Mouse (Mus musculus) regulatory T cell (primary cell): ENCODE data around the gene Kcng1.

ENCODE experiments used
- in situ Hi-C: fragments of 300-600 bp; cut with MboI, MseI; formaldehyde crosslinking; loops from one replicate; pipeline ENCODE4 v1.15.1; 2025; ENCODE audit warnings: high pct_unique_total_duplicates

Kcng1 gene

DNA sequence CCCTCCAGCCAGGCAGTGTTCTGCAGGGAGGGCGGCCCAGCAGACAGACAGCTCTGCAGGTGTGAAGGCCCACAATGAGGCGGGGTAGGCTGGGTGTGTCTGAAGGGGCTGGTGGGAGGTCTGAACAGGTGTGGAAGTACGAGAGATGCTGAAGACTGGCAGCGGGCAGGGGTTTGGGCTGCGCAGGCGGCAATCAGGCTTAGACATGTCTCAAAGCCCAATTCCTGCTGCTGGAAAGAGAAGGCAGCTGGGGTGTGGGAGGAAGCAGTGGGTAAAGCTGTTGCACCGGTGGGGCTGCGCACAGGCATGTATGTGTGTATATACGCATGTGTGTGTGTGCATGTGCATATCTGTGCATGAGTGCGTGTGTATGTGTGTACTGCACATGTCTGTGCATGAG, 20.6 kb downstream of the Kcng1 start:
- in situ Hi-C loops = no loop called here

- in situ Hi-C loops = no loop called here
These were observed 21.4 kb downstream of the Kcng1 start for GRCm38 (mm10) chr2:168260124-168260523.

- in situ Hi-C loops = loop anchor here (10.0 kb wide), 1 partner anchor 406 kb away; no protein-coding TSS in a partner anchor
These were observed 22.5 kb downstream of the Kcng1 start for GRCm38 (mm10) chr2:168259046-168259445.

DNA sequence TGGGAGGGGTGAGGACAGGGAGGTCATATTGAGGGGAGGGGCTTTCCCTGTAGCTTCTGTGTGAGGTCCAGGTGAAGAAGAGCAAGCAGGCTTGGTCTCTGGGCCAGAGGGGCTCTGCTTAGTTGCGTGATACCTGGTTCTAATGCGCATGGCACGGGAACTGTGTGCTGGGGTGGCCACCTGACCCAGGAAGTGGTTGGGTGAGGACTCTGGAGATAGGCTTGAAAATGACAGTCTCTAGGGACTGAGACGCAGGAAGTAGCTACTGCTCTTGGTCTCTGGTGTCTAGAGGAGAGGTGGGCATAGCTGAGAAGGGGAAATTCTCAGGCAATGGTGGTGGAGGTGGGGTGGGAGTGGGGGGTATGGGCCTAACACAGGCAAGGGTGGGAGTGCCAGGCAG, 24.3 kb downstream of the Kcng1 start:
- in situ Hi-C loops = loop anchor here (10.0 kb wide), 1 partner anchor 408 kb away; no protein-coding TSS in a partner anchor

DNA sequence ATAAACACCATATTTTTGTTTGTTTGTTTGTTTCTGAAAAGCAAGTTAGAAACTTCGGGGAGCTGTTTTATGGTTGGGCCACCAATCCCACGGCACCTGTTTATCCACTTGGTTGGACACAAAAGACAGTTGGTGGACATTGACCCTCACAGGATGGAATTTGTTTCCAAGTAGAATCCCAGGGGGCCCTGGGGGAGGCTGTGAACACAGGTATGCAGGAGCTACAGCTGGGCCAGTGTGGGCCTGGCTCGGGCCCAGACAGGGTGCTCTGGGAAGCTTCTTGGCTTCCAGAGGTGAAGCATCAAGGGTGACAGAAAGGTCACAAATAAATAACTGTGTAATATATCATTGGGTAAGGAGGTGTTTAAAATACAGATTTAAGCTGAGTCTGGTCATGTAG, 25.0 kb downstream of the Kcng1 start:
- in situ Hi-C loops = loop anchor here (10.0 kb wide), 1 partner anchor 408 kb away; no protein-coding TSS in a partner anchor

GRCm38 (mm10) chr2:168253822-168254221, 27.7 kb downstream of the Kcng1 start:
- in situ Hi-C loops = loop anchor here (5.0 to 10.0 kb wide), 3 partner anchors 188 to 411 kb away; no protein-coding TSS in a partner anchor

- in situ Hi-C loops = loop anchor here (5.0 to 10.0 kb wide), 3 partner anchors 190 to 412 kb away; no protein-coding TSS in a partner anchor
These were observed 28.8 kb downstream of the Kcng1 start for GRCm38 (mm10) chr2:168252639-168253292.

DNA sequence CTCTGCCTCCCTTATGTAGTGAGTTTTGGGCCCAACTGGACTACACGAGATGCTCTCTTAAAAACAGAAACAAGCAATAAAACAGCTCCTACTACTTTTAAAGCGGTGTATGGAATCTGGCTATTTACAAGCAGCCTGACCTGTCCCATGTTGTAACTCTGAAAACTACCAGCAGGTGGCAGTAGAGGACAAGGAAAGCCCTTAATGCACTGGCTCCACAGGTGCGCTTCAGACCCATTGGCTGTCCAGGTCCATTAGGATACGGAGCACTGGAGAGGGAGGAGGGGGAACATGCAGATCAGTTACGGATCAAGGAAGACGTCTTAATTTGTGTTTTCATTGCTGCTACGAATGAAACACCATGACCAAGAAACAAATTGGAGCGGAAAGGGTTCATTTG, 31.3 kb downstream of the Kcng1 start:
- in situ Hi-C loops = loop anchor here (5.0 to 10.0 kb wide), 3 partner anchors 192 to 415 kb away; no protein-coding TSS in a partner anchor

DNA sequence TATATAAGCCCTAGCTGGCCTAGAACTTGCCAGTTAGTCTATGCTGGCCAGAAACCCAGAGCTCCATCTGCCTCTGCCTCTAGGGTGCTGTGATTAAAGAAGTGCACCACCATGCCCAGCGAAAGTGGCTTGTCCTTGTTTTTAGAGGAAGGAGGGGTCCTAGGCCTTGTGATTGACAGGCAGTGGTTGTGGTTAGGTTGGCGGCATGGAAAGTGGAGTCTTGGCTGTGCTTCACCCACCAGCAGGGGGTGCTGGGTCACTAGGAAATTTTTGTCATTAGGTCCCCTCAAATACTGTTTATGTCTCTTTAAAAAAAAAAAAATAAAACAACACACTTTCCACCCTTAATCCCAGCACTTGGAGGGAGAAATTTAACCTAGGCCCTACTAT, 32.7 kb downstream of the Kcng1 start:
- in situ Hi-C loops = no loop called here

GRCm38 (mm10) chr2:168248167-168248855, 33.2 kb downstream of the Kcng1 start:
- in situ Hi-C loops = no loop called here

DNA sequence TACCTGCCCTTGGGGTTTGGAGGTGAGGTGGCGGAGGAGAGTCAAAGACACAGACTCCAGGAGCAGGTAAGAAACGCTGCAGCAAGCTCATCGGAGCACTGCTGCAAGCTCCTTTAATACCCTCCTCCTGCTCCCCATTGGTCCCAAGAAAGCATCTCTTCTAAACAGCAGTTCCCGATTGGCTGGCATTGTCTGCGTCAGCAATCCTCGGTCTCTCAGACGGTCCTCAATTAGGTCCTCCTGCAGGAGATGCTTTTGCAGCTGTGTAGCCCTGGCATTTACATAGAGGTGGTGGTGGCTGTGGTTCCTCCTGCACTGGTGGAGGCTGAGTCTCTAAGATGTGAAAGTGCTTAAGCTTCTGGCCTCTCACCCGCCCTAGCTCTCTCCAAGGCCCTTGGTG, 36.0 kb downstream of the Kcng1 start:
- in situ Hi-C loops = no loop called here

- in situ Hi-C loops = no loop called here
These were observed 38.3 kb downstream of the Kcng1 start for GRCm38 (mm10) chr2:168243278-168243677.

DNA sequence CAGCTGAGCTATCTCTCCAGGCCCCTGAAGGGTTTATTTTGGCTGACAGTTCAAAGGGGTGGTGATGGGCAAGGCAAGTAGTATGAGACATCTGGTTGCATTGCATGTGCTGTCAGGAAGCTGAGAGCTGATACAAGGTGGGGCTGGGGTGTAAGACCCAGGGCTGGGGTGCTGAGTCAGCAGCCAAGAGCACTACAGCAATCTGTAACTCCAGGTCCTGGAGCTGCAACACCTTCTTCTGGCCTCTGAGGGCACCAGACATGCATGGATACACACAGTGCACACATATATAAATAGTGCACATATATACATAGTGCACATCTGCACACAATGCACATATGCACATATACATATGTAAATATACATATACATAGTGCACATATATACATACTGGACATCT, 38.7 kb downstream of the Kcng1 start:
- in situ Hi-C loops = no loop called here

DNA sequence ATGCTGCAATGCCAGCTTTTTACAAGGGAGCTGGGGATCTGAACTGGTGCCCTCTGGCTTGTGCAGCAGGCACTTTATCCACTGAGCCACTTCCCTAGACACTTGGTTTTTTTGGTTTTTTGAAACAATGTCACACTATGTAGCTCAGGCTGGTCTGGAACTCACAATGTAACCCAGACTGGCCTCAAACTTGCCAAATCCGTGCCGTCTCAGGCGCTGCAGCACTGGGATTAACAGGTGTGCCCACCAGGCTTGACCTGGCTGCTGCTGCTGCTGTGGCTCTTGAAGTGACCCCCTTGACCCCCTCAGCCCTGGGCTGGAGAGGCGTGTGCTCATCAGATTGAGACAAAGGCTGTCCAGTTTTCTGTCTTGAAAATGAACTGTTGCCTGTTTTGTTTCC, 43.2 kb downstream of the Kcng1 start:
- in situ Hi-C loops = no loop called here

- in situ Hi-C loops = no loop called here
These were observed 48.2 kb downstream of the Kcng1 start for GRCm38 (mm10) chr2:168233286-168233685.

DNA sequence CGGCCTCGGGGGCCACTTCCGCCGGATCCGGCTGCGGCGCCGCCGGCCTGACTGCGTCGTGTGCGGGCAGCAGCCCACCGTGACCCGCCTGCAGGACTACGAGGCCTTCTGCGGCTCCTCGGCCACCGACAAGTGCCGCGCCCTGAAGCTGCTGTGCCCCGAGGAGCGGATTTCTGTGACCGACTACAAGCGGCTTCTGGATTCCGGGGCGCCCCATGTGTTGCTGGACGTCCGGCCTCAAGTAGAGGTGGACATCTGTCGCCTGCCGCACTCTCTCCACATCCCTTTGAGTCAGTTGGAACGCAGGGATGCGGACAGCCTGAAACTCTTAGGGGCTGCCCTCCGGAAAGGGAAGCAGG, 50.1 kb downstream of the Kcng1 start:
- in situ Hi-C loops = no loop called here

DNA sequence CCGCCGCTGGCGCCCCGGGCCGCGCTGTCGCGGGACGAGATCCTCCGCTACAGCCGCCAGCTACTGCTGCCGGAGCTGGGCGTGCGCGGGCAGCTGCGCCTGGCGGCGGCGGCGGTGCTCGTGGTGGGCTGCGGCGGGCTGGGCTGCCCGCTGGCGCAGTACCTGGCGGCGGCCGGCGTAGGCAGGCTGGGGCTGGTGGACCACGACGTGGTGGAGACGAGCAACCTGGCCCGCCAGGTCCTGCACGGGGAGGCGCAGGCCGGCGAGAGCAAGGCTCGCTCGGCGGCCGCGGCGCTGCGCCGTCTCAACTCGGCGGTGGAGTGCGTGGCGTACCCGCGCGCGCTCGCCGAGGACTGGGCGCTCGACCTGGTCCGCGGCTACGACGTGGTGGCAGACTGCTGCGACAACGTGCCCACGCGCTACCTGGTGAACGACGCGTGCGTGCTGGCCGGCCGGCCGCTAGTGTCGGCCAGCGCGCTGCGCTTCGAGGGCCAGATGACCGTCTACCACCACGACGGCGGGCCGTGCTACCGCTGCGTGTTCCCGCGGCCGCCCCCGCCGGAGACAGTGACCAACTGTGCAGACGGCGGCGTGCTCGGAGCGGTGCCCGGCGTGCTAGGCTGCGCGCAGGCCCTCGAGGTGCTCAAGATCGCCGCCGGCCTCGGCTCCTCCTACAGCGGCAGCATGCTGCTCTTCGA, 50.6 kb downstream of the Kcng1 start:
- in situ Hi-C loops = no loop called here

GRCm38 (mm10) chr2:168230026-168230728, 51.4 kb downstream of the Kcng1 start, which contains the start of the genes Gm20716, Dpm1 and Mocs3:
Gene Gm20716 (minus strand): TSS chr2:168230364.
Gene Dpm1 (minus strand): TSS chr2:168230591.
Gene Mocs3 (plus strand): TSS chr2:168230622.
- in situ Hi-C loops = no loop called here

- in situ Hi-C loops = no loop called here
These were observed 52.2 kb downstream of the Kcng1 start for GRCm38 (mm10) chr2:168229116-168230025.

DNA sequence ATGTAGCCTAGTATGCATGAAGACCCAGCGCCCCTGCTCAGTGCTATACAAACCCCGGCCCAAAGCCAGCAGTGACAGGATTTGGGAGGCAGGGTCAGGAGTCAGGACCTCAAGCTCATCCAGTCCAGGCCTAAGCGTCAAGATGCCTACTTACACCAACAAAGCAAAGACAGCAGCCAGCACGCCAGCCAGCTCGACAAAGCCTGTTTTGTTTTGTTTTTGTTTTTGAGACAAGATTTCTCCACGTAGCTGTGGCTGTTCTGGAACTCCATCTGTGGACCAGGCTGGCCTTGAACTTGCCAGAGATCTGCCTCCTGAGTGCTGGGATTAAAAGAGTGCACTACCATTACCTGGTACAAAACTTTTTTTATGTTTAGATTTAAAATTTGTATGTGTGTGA, 58.2 kb downstream of the Kcng1 start:
- in situ Hi-C loops = no loop called here
